Mouse (Mus musculus): ENCODE data around the gene Fars2.

GRCm38 (mm10) chr13:36152728-36153498 is 35.7 kb downstream of the Fars2 start:
- no peak for TF ChIP-seq POLR2A (IDR thresholded peaks at IDR 0.05; ENCODE audit: low read depth, low read length)
- no peak for TF ChIP-seq CTCF (IDR thresholded peaks at IDR 0.05; ENCODE audit: extremely low read depth, insufficient read length, insufficient replicate concordance, low read depth, low read length)

All from small intestine, adult 2 months (tissue).